31 mouse cellular contexts compared by ENCODE assay signal in genomic region chr10:70623461-70623860, GRCm38 (mm10). TPM values are rescaled to one million over a fixed set of nuclear protein-coding genes. Genes with fewer than 3 reads are reported as not detected.
"Had no signal": no experiment of that assay in that cellular context is flagged by ENCODE, and none has a peak within 500 bp of the region (broad histone marks: within the 10 kb centered on the region; RNA-seq: fewer than 3 reads in every experiment).

No protein-coding gene starts in this region.

- H3K9me3 ChIP-seq: heart, embryonic 10.5 days; heart, embryonic 12.5 days; heart, embryonic 13.5 days; heart, embryonic 15.5 days; hindbrain, embryonic 10.5 days; hindbrain, embryonic 12.5 days; hindbrain, embryonic 13.5 days; hindbrain, embryonic 15.5 days; intestine, embryonic 15.5 days; kidney, embryonic 15.5 days had no signal

- DNase-seq: heart, adult 2 months; heart, postnatal 10 days; heart, postnatal 14 days; heart, postnatal 36 days; heart, postnatal 4 days; kidney, adult 18-20 months; kidney, adult 8-10 months; kidney, postnatal 10 days; kidney, postnatal 25 days; layer of hippocampus, adult 9-11 months; layer of hippocampus, postnatal 36 days had no signal

- H3K4me3 ChIP-seq: heart, adult 2 months; heart, embryonic 10.5 days; heart, embryonic 12.5 days; heart, embryonic 13.5 days; heart, embryonic 15.5 days; hindbrain, embryonic 10.5 days; hindbrain, embryonic 12.5 days; hindbrain, embryonic 13.5 days; hindbrain, embryonic 15.5 days; intestine, embryonic 15.5 days; kidney, embryonic 15.5 days; layer of hippocampus, adult 2 months; left cerebral cortex, adult 2 months had no signal

- H3K27me3 ChIP-seq: heart, embryonic 12.5 days; heart, embryonic 13.5 days; heart, embryonic 15.5 days; hindbrain, embryonic 12.5 days; hindbrain, embryonic 13.5 days; hindbrain, embryonic 15.5 days; intestine, embryonic 15.5 days; kidney, embryonic 15.5 days had no signal

- ATAC-seq: hindbrain, embryonic 16.5 days; hindbrain, postnatal 0 days; inflammation-experienced regulatory T-cells, adult 6 months; intestine, embryonic 15.5 days; intestine, embryonic 16.5 days; intestine, postnatal 0 days had no signal

- H3K9ac ChIP-seq: heart, embryonic 12.5 days; heart, embryonic 13.5 days; heart, embryonic 15.5 days; hindbrain, embryonic 12.5 days; hindbrain, embryonic 13.5 days; hindbrain, embryonic 14.5 days; hindbrain, embryonic 15.5 days; intestine, embryonic 15.5 days; kidney, embryonic 15.5 days had no signal

- H3K4me1 ChIP-seq: heart, embryonic 10.5 days; heart, embryonic 12.5 days; hindbrain, embryonic 10.5 days; hindbrain, embryonic 12.5 days; hindbrain, embryonic 15.5 days; intestine, embryonic 15.5 days; kidney, embryonic 15.5 days had no signal

- H3K36me3 ChIP-seq: heart, embryonic 10.5 days; heart, embryonic 12.5 days; heart, embryonic 13.5 days; heart, embryonic 15.5 days; hindbrain, embryonic 10.5 days; hindbrain, embryonic 12.5 days; hindbrain, embryonic 13.5 days; hindbrain, embryonic 15.5 days; intestine, embryonic 15.5 days; kidney, embryonic 15.5 days had no signal

- H3K4me2 ChIP-seq: heart, embryonic 11.5 days; heart, embryonic 12.5 days; heart, embryonic 13.5 days; heart, embryonic 15.5 days; hindbrain, embryonic 12.5 days; hindbrain, embryonic 13.5 days; hindbrain, embryonic 14.5 days; hindbrain, embryonic 15.5 days; intestine, embryonic 15.5 days; kidney, embryonic 15.5 days had no signal

- H3K27ac ChIP-seq: heart, adult 2 months; heart, embryonic 10.5 days; heart, embryonic 13.5 days; heart, embryonic 15.5 days; hindbrain, embryonic 10.5 days; hindbrain, embryonic 12.5 days; hindbrain, embryonic 13.5 days; hindbrain, embryonic 14.5 days; hindbrain, embryonic 15.5 days; hindbrain, postnatal 0 days; intestine, embryonic 15.5 days; kidney, embryonic 15.5 days; kidney, postnatal 0 days; layer of hippocampus, adult 2 months; left cerebral cortex, adult 2 months had no signal

RNA-seq across cellular contexts. Expression of gene Phyhipl, which starts 32.3 kb away (rescaled TPM):
- polyA plus RNA-seq: inflammation-experienced regulatory T-cells, adult 6 months had no signal
